Mouse (Mus musculus): Measurements from ENCODE around the gene Nlgn1.

GRCm38 (mm10) chr3:26223500-26223899 is 108.8 kb downstream of the Nlgn1 start:
- TF ChIP-seq CTCF (IDR thresholded peaks at IDR 0.05), result no peak
- no peak for TF ChIP-seq EP300 (IDR thresholded peaks at IDR 0.05)

Data from lung, postnatal 0 days (tissue).